Mouse (Mus musculus) megakaryocyte, embryonic 14.5 days (primary cell): Measurements from ENCODE around the gene Retreg1. TPM values are rescaled to one million over a fixed set of nuclear protein-coding genes. Genes with fewer than 3 reads are reported as not detected.

ENCODE experiments used
- H3K27me3 ChIP-seq: replicated peaks from 2 replicates; pipeline ENCODE3; 2012; ENCODE audit warnings: inconsistent platforms
- H3K36me3 ChIP-seq: replicated peaks from 2 replicates; pipeline ENCODE3; 2012; ENCODE audit warnings: low read length, inconsistent platforms, mixed read lengths
- H3K4me1 ChIP-seq: 2 replicates; pipeline ENCODE4 v1.6.1; 2012; ENCODE audit warnings: inconsistent platforms
- H3K4me3 ChIP-seq: replicated peaks from 2 replicates; pipeline ENCODE3; 2012; ENCODE audit warnings: moderate library complexity, mild to moderate bottlenecking, inconsistent platforms
- H3K9me3 ChIP-seq: 2 replicates; pipeline ENCODE4 v1.6.1; 2012; ENCODE audit warnings: inconsistent platforms
- FLI1 ChIP-seq: IDR thresholded peaks from 2 replicates; pipeline ENCODE4 v1.6.1; 2012; ENCODE audit warnings: low read length, inconsistent platforms, mixed read lengths
- GATA1 ChIP-seq: IDR thresholded peaks from 3 replicates; pipeline ENCODE4 v1.6.1; 2012; ENCODE audit warnings: mixed read lengths, low read length, inconsistent platforms, borderline replicate concordance
- polyA plus RNA-seq: library from polyadenylated mRNA; stranded (reverse); fragments of >175 nt; gene quantifications from 2 replicates; pipeline ENCODE4 v1.2.3, GENCODE M21; 2012; ENCODE audit warnings: low replicate concordance; ENCODE audit not compliant: insufficient read depth

Gene Retreg1
- polyA plus RNA-seq, 1 experiment: 1.4 TPM

GRCm38 (mm10) chr15:25896783-25897182, 53.8 kb downstream of the Retreg1 start:
- H3K4me3 ChIP-seq: no peak overlapping the region
- peaks cover 2% of the 10 kb centered on the region for H3K4me1 ChIP-seq
- peaks cover under 1% of the 10 kb centered on the region; the same call in 1 of the 2 replicates for H3K9me3 ChIP-seq
- no peaks in the 10 kb centered on the region for H3K36me3 ChIP-seq
- TF ChIP-seq GATA1: no peak
- TF ChIP-seq FLI1: no peak
- H3K27me3 ChIP-seq: peaks cover 24% of the 10 kb centered on the region

DNA sequence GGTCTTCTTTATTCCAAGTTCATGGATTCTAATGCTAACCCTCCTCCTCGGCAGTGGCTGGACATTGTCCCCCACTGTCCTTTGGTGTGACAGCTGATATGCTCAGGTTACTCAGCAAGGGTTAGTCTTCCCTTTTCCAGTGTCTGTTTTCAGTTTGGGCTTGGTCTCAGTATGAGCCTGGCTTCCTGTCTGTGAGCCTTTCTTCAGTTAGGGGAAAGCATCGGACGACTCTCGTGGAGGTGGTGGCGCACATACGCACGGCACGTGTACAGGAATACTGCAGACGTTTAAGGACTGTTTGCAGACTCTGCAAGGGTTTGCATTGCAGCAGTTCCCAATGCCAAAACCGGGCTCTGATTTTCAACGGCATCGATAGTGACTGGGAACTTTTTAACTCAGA, 54.6 kb downstream of the Retreg1 start:
- Histone ChIP-seq H3K4me3 (no peak overlapping the region), H3K27me3 (peaks cover 25% of the 10 kb centered on the region), H3K4me1 (no peaks in the 10 kb centered on the region), H3K36me3 (no peaks in the 10 kb centered on the region), H3K9me3 (peaks cover 4% of the 10 kb centered on the region; the same call in 1 of the 2 replicates)
- TF ChIP-seq GATA1: no peak
- TF ChIP-seq FLI1: no peak

DNA sequence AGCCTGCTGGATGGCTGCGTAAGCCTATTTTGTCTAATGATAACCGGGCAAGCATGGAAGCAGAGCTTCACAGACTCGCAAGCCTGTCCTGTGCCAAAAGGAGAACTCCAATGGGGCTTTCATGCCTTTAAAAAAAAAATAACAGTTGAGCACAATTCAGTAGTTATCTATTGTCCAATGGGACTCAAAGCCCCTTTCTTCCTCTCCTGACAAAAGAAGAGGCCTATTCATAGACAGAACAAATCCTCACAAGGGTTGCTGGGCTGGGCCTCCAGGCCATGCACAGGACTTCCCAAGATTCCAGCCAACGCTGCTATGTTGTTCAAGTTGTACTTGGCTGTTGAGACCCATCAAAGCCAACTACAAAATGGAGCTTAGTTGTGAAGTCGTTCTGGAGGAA, 56.0 kb downstream of the Retreg1 start:
- Histone ChIP-seq H3K4me3 (no peak overlapping the region), H3K36me3 (no peaks in the 10 kb centered on the region), H3K27me3 (peaks cover 18% of the 10 kb centered on the region), H3K9me3 (peaks cover 10% of the 10 kb centered on the region), H3K4me1 (no peaks in the 10 kb centered on the region)
- TF ChIP-seq GATA1 (no peak), FLI1 (no peak)

GRCm38 (mm10) chr15:25900540-25900939, 57.6 kb downstream of the Retreg1 start:
- TF ChIP-seq FLI1 (no peak), GATA1 (no peak)
- Histone ChIP-seq H3K4me3 (no peak overlapping the region), H3K9me3 (peaks cover 10% of the 10 kb centered on the region), H3K27me3 (peaks cover 13% of the 10 kb centered on the region), H3K36me3 (no peaks in the 10 kb centered on the region), H3K4me1 (no peaks in the 10 kb centered on the region)

- TF ChIP-seq FLI1 (no peak), GATA1 (no peak)
- Histone ChIP-seq H3K36me3 (no peaks in the 10 kb centered on the region), H3K4me1 (no peaks in the 10 kb centered on the region), H3K9me3 (peaks cover 10% of the 10 kb centered on the region), H3K4me3 (no peak overlapping the region), H3K27me3 (peaks cover 17% of the 10 kb centered on the region)
Observed at GRCm38 (mm10) chr15:25902931-25903615, 60.1 kb downstream of the Retreg1 start.

DNA sequence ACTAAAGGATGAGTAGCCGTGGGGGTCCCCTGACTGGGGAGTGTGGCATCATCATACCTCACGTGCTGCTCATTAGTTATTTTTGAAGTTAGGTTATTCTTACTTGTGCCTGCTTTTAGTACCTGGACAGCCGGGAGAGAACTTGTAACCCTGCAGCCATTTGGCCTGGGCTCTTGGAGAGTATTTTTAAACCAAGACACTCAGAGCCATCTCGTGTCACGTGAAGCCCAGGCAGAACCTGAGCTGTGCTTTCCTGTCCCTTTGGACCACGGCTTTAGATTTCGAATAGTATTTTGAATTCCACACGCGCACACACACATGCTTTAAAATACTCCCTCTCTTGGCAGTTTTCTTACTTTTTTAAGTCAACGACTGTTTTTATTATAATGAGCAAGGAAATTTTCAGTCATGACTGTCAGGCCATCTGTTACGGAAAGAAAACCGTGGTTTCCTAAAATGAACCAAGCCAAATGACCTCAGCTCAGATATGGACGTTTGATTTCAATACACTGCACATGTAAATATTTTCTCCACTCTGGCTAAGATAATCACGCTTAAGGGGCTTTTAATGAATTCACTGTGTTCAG, 61.5 kb downstream of the Retreg1 start:
- no peak overlapping the region for H3K4me3 ChIP-seq
- no peaks in the 10 kb centered on the region for H3K36me3 ChIP-seq
- H3K9me3 ChIP-seq: peaks cover 10% of the 10 kb centered on the region
- H3K4me1 ChIP-seq: peaks cover 2% of the 10 kb centered on the region
- peaks cover 19% of the 10 kb centered on the region for H3K27me3 ChIP-seq
- TF ChIP-seq GATA1 (no peak), FLI1 (no peak)

- Histone ChIP-seq H3K4me3 (peak overlapping the region; percentile 87), H3K27me3 (peaks cover 17% of the 10 kb centered on the region), H3K36me3 (no peaks in the 10 kb centered on the region), H3K9me3 (no peaks in the 10 kb centered on the region), H3K4me1 (peaks cover 29% of the 10 kb centered on the region)
- TF ChIP-seq GATA1: no peak
- no peak for TF ChIP-seq FLI1
Observed at GRCm38 (mm10) chr15:25909783-25910494, 67.0 kb downstream of the Retreg1 start.

DNA sequence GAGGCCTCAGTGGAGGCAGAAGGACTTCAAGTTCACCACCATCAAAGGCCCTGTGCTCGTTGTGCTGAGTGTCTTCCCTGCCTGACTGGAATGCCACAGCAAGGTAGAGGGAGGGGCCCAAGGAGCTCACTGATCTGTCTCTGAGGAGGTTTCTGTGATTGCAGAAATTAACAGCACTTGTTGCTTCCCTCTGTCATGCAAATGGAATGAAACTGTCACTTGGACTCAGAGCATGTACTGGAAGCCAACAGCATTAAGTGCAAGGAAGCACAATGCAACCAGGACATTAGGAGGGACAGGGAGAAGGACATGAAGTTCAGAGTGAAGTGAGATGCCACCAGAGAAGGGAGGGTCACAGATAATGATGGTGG, 67.5 kb downstream of the Retreg1 start:
- H3K4me1 ChIP-seq: peaks cover 29% of the 10 kb centered on the region
- H3K4me3 ChIP-seq: peak overlapping the region; percentile 87
- peaks cover 15% of the 10 kb centered on the region for H3K27me3 ChIP-seq

GRCm38 (mm10) chr15:25910924-25911323, 67.9 kb downstream of the Retreg1 start:
- H3K27me3 ChIP-seq: peaks cover 14% of the 10 kb centered on the region
- H3K9me3 ChIP-seq: no peaks in the 10 kb centered on the region
- H3K36me3 ChIP-seq: no peaks in the 10 kb centered on the region
- peak overlapping the region; percentile 87 for H3K4me3 ChIP-seq
- TF ChIP-seq GATA1 (no peak), FLI1 (no peak)
- H3K4me1 ChIP-seq: peaks cover 29% of the 10 kb centered on the region

More for the DNA sequence above, 67.5 kb downstream of the Retreg1 start:
- TF ChIP-seq GATA1 (no peak), FLI1 (no peak)
- Histone ChIP-seq H3K36me3 (no peaks in the 10 kb centered on the region), H3K9me3 (no peaks in the 10 kb centered on the region)

DNA sequence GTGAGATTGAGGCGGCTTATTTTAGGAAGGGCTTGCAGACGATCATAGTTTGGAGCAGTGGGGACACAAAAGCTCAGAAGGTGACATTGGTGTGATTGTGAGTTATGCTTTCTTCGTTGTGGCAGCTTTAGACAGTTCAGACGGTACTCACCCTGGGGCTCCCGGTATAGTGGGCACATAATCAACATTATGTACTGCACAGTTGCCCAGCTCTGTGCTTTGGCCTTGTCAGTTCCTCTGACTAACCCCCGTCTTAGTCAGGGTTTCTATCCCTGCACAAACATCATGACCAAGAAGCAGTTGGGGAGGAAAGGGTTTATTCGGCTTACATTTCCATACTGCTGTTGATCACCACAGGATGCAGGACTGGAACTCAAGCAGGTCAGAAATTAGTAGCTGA, 69.9 kb downstream of the Retreg1 start:
- Histone ChIP-seq H3K27me3 (peaks cover 4% of the 10 kb centered on the region), H3K4me1 (peaks cover 29% of the 10 kb centered on the region), H3K4me3 (no peak overlapping the region), H3K9me3 (no peaks in the 10 kb centered on the region), H3K36me3 (no peaks in the 10 kb centered on the region)
- no peak for TF ChIP-seq GATA1
- TF ChIP-seq FLI1: no peak
